Mouse (Mus musculus): ENCODE measurements around the gene Socs7.
A peak's percentile ranks its signal among the peaks of the same experiment; 100 is the strongest.

Socs7 gene

GRCm38 (mm10) chr11:97389127-97389526 is 26.8 kb downstream of the Socs7 start:
- DNase-seq (ENCODE audit: low read depth) = no peak

- no peak for DNase-seq (ENCODE audit: low read depth)
Measured at GRCm38 (mm10) chr11:97393658-97394057, 31.3 kb downstream of the Socs7 start.

GRCm38 (mm10) chr11:97394146-97394545 is 31.8 kb downstream of the Socs7 start:
- DNase-seq (ENCODE audit: low read depth) = no peak

GRCm38 (mm10) chr11:97398506-97398905 is 36.2 kb downstream of the Socs7 start:
- no peak for DNase-seq (ENCODE audit: low read depth)

- DNase-seq (ENCODE audit: low read depth) = peak; percentile 86
Measured at GRCm38 (mm10) chr11:97399958-97400710, 37.8 kb downstream of the Socs7 start.

GRCm38 (mm10) chr11:97401082-97401481 is 38.7 kb downstream of the Socs7 start:
- DNase-seq (ENCODE audit: low read depth) = peak; percentile 49

GRCm38 (mm10) chr11:97401686-97402435 is 39.5 kb downstream of the Socs7 start:
- DNase-seq (ENCODE audit: low read depth) = peak; percentile 28

- DNase-seq (ENCODE audit: low read depth) = no peak
Measured at GRCm38 (mm10) chr11:97402746-97403145, 40.4 kb downstream of the Socs7 start.

GRCm38 (mm10) chr11:97403614-97404183 is 41.3 kb downstream of the Socs7 start:
- no peak for DNase-seq (ENCODE audit: low read depth)

- no peak for DNase-seq (ENCODE audit: low read depth)
Measured at GRCm38 (mm10) chr11:97404184-97404760, 41.9 kb downstream of the Socs7 start.

GRCm38 (mm10) chr11:97404761-97405190 is 42.4 kb downstream of the Socs7 start:
- DNase-seq (ENCODE audit: low read depth) = no peak

GRCm38 (mm10) chr11:97406094-97406951 is 44.0 kb downstream of the Socs7 start:
- DNase-seq (ENCODE audit: low read depth) = no peak

- DNase-seq (ENCODE audit: low read depth) = no peak
Measured at GRCm38 (mm10) chr11:97407456-97407855, 45.1 kb downstream of the Socs7 start.

- peak; percentile 88 for DNase-seq (ENCODE audit: low read depth)
Measured at GRCm38 (mm10) chr11:97408171-97408570, 45.8 kb downstream of the Socs7 start.

- no peak for DNase-seq (ENCODE audit: low read depth)
Measured at GRCm38 (mm10) chr11:97410958-97411357, 48.6 kb downstream of the Socs7 start.

- DNase-seq (ENCODE audit: low read depth) = peak; percentile 96
Measured at GRCm38 (mm10) chr11:97412117-97412516, 49.8 kb downstream of the Socs7 start.

- peak; percentile 84 for DNase-seq (ENCODE audit: low read depth)
Measured at GRCm38 (mm10) chr11:97412808-97413347, 50.5 kb downstream of the Socs7 start.

- DNase-seq (ENCODE audit: low read depth) = peak; percentile 84
Measured at GRCm38 (mm10) chr11:97415330-97415711, 53.0 kb downstream of the Socs7 start, which contains the start of gene Arhgap23. Gene Arhgap23, plus strand, starts transcription at chr11:97415533.

- DNase-seq (ENCODE audit: low read depth) = peak; percentile 49
Measured at GRCm38 (mm10) chr11:97415712-97416636, 53.6 kb downstream of the Socs7 start.

GRCm38 (mm10) chr11:97416637-97417035 is 54.3 kb downstream of the Socs7 start:
- DNase-seq (ENCODE audit: low read depth) = peak; percentile 59
